Mouse (Mus musculus): ENCODE data around the gene Evl. TPM values are rescaled to one million over a fixed set of nuclear protein-coding genes. Genes with fewer than 3 reads are reported as not detected.
"Not testable (repeated sequence)": the region's sequence is repeated elsewhere in the genome, so short reads cannot be mapped to it uniquely, and the experiment has no call there.

Gene Evl
- polyA plus RNA-seq, 1 experiment from 2014 or later: 88.5 TPM

- Histone ChIP-seq H3K9me3 (no peaks in the 10 kb centered on the region), H3K4me1 (peaks cover 10% of the 10 kb centered on the region), H3K27ac (no peak within 1 kb of the TSS), H3K4me2 (replicated peaks) (peak within 1 kb of the TSS; percentile 52), H3K4me3 (peak within 1 kb of the TSS; percentile 31), H3K27me3 (peaks cover 56% of the 10 kb centered on the region), H3K9ac (no peak within 1 kb of the TSS), H3K36me3 (no peaks in the 10 kb centered on the region)
- 1% methylated on average over 32 of the region's 32 CpGs for WGBS
- ATAC-seq (ENCODE audit: insufficient number of reproducible peaks, insufficient read depth, low FRiP score, low TSS enrichment): no peak
Observed at GRCm38 (mm10) chr12:108702185-108702584, 147.7 kb downstream of the Evl start, which contains the start of gene Degs2. Degs2 (minus strand) TSS chr12:108702315.

DNA sequence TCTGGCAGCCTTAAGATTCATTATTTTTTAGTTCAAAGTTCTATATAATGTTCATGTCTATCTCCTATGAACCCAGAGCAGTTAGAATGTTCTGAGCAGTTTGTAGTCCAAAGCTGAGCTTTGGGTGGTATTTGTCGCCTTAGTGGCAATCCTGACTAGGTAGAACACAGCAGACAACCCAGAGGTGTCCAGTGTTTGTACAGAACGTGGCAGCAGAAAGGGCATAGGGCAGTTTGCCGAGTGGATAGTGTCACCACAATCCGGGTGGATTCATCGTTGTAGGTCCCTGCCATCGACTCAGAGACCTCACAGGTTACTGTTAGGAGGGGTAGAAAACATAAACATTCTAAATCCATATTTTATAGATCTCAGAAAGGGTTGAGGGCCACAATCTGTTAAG, 151.0 kb downstream of the Evl start:
- no peaks in the 10 kb centered on the region for H3K36me3 ChIP-seq
- H3K9me3 ChIP-seq: no peaks in the 10 kb centered on the region
- H3K27ac ChIP-seq: no peak overlapping the region
- no peak for ATAC-seq (ENCODE audit: insufficient number of reproducible peaks, insufficient read depth, low FRiP score, low TSS enrichment)
- H3K4me1 ChIP-seq: peaks cover 10% of the 10 kb centered on the region
- WGBS: 80% methylated on average over 6 of the region's 6 CpGs
- peaks cover 46% of the 10 kb centered on the region for H3K27me3 ChIP-seq
- H3K9ac ChIP-seq: no peak overlapping the region
- H3K4me2 ChIP-seq (replicated peaks): no peak overlapping the region
- H3K4me3 ChIP-seq: no peak overlapping the region

GRCm38 (mm10) chr12:108706129-108706528, 151.6 kb downstream of the Evl start:
- no peak overlapping the region for H3K27ac ChIP-seq
- H3K4me3 ChIP-seq: no peak overlapping the region
- no peaks in the 10 kb centered on the region for H3K36me3 ChIP-seq
- 48% methylated on average over 7 of the region's 7 CpGs for WGBS
- H3K27me3 ChIP-seq: peaks cover 39% of the 10 kb centered on the region
- peaks cover 10% of the 10 kb centered on the region for H3K4me1 ChIP-seq
- no peak overlapping the region for H3K9ac ChIP-seq
- H3K9me3 ChIP-seq: no peaks in the 10 kb centered on the region
- ATAC-seq (ENCODE audit: insufficient number of reproducible peaks, insufficient read depth, low FRiP score, low TSS enrichment): no peak
- H3K4me2 ChIP-seq (replicated peaks): no peak overlapping the region

DNA sequence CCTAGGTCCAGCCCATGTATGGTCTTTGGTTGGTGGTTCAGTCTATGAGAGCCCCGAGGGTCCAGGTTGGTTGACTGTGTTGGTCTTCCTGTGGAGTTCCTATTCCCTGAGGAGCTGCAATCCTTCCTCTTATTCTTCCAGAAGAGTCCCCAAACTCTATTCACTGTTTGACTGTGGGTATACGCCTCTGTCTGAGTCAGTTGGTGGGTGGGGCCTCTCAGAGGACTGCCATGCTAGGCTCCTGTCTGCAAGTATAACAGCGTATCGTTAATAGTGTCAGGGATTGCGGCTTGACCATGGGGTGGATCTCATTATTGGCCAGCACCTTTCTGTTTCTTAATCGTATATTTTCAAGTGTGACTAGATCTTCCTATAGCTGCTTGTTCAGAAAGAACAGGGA, 154.9 kb downstream of the Evl start:
- Histone ChIP-seq H3K27ac (no peak overlapping the region), H3K4me2 (replicated peaks) (no peak overlapping the region), H3K9ac (no peak overlapping the region), H3K4me1 (no peaks in the 10 kb centered on the region), H3K27me3 (peaks cover 7% of the 10 kb centered on the region), H3K4me3 (no peak overlapping the region), H3K9me3 (no peaks in the 10 kb centered on the region), H3K36me3 (no peaks in the 10 kb centered on the region)
- no peak for ATAC-seq (ENCODE audit: insufficient number of reproducible peaks, insufficient read depth, low FRiP score, low TSS enrichment)
- WGBS: 87% methylated on average over 6 of the region's 6 CpGs

DNA sequence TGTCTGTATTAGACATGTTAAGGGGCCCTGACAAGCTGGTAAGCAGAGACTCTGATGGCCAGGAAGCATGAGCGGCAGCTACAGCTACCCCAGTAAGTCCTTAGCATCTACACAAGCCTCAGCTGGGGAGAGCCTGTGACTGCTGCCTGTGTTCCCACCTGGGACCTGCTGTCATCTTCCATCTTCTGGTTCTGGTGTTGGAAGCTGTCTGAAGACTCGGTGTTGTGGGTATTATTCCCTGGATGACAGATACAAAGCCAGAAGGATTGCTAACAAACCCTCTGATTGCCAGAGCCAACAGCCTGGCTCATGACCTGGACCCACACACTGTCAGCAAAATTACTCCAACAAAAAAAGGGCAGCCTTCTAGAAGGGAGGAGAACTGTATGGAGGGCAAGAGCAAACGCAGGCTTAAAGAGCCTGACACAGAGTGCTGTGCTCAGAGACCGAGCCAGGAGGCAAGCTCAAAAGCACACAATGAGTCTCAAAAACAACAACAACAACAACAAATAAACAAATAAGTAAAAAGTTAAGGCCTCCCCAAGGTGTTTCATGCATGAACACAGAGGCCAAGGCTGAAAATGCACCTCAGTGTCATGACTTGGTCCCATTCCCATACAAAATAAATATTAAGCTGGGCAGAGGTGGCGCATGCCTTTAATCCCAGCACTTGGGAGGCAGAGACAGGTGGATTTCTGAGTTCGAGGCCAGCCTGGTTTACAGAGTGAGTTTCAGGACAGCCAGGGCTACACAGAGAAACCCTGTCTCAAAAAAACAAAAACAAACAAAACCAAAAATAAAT, 155.6 kb downstream of the Evl start:
- no peak for ATAC-seq (ENCODE audit: insufficient number of reproducible peaks, insufficient read depth, low FRiP score, low TSS enrichment)
- no peak overlapping the region for H3K4me2 ChIP-seq (replicated peaks)
- no peak overlapping the region for H3K27ac ChIP-seq
- no peaks in the 10 kb centered on the region for H3K4me1 ChIP-seq
- H3K9ac ChIP-seq: no peak overlapping the region
- WGBS: 77% methylated on average over 6 of the region's 6 CpGs
- no peaks in the 10 kb centered on the region for H3K36me3 ChIP-seq
- H3K9me3 ChIP-seq: no peaks in the 10 kb centered on the region
- H3K27me3 ChIP-seq: no peaks in the 10 kb centered on the region
- no peak overlapping the region for H3K4me3 ChIP-seq

- Histone ChIP-seq H3K9ac (no peak overlapping the region), H3K4me2 (replicated peaks) (no peak overlapping the region), H3K36me3 (no peaks in the 10 kb centered on the region), H3K4me1 (no peaks in the 10 kb centered on the region), H3K4me3 (no peak overlapping the region), H3K27me3 (no peaks in the 10 kb centered on the region), H3K27ac (no peak overlapping the region), H3K9me3 (no peaks in the 10 kb centered on the region)
- 81% methylated on average over 9 of the region's 9 CpGs for WGBS
- no peak for ATAC-seq (ENCODE audit: insufficient number of reproducible peaks, insufficient read depth, low FRiP score, low TSS enrichment)
Observed at GRCm38 (mm10) chr12:108710861-108711615, 156.5 kb downstream of the Evl start.

GRCm38 (mm10) chr12:108712481-108712880, 158.0 kb downstream of the Evl start:
- H3K4me1 ChIP-seq: no peaks in the 10 kb centered on the region
- no peaks in the 10 kb centered on the region for H3K9me3 ChIP-seq
- no peak overlapping the region for H3K4me3 ChIP-seq
- no peak overlapping the region for H3K27ac ChIP-seq
- ATAC-seq (ENCODE audit: insufficient number of reproducible peaks, insufficient read depth, low FRiP score, low TSS enrichment): no peak
- no peaks in the 10 kb centered on the region for H3K36me3 ChIP-seq
- H3K9ac ChIP-seq: no peak overlapping the region
- no peaks in the 10 kb centered on the region for H3K27me3 ChIP-seq
- WGBS: 72% methylated on average over 4 of the region's 4 CpGs
- H3K4me2 ChIP-seq (replicated peaks): no peak overlapping the region

- not testable (repeated sequence) for H3K9ac ChIP-seq; H3K4me2 ChIP-seq (replicated peaks); H3K9me3 ChIP-seq; H3K4me1 ChIP-seq; H3K27ac ChIP-seq; H3K36me3 ChIP-seq; H3K4me3 ChIP-seq; H3K27me3 ChIP-seq; ATAC-seq (ENCODE audit: insufficient number of reproducible peaks, insufficient read depth, low FRiP score, low TSS enrichment)
- 88% methylated on average over 14 of the region's 14 CpGs for WGBS
Observed at GRCm38 (mm10) chr12:108713972-108714371, 159.5 kb downstream of the Evl start.

DNA sequence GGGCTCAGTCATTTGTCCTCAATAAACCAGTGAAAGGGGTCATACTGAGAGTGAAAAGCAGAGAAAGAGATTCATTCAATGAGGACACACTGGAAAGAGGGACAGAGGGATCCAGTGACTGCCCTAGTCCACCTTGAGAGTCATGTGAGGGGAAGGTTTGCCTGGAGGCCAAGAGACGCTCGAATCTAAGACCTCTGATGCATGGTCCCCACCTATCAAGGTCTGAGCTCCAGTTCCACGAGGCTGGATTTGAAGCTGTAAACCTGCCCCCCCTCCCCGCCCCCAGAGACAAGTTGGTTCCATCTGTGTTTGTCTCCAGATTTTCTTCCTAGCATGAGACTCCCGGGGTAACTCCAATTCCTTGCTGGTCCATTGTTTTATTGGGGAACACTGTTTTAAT, 161.3 kb downstream of the Evl start:
- WGBS: 77% methylated on average over 5 of the region's 5 CpGs
- H3K4me3 ChIP-seq: no peak overlapping the region
- ATAC-seq (ENCODE audit: insufficient number of reproducible peaks, insufficient read depth, low FRiP score, low TSS enrichment): no peak

DNA sequence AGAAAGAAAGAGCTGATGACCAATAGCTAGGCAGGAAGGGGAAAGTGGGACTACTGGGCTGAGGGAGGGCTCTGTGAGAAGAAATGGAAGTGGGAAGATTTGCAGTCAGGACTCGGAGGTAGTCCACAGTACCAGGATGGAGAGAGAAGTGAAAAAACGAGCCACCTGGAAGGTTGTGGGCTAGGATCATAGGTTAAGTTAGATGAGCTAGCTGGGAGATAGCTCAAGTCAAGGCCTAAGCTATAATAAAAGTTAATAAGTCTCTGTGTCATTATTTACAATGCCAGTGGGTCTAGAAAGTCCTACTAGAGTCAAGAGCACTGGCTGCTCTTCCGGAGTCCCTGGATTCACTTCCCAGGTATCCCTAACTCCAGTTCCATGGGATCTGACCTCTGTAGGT, 164.0 kb downstream of the Evl start:
- Histone ChIP-seq H3K4me1 (no peaks in the 10 kb centered on the region), H3K27me3 (no peaks in the 10 kb centered on the region), H3K27ac (no peak overlapping the region), H3K4me2 (replicated peaks) (no peak overlapping the region), H3K4me3 (no peak overlapping the region), H3K36me3 (no peaks in the 10 kb centered on the region), H3K9ac (no peak overlapping the region), H3K9me3 (no peaks in the 10 kb centered on the region)
- ATAC-seq (ENCODE audit: insufficient number of reproducible peaks, insufficient read depth, low FRiP score, low TSS enrichment): no peak
- 86% methylated on average over 3 of the region's 3 CpGs for WGBS

More for the DNA sequence above, 161.3 kb downstream of the Evl start:
- Histone ChIP-seq H3K4me1 (no peaks in the 10 kb centered on the region), H3K27ac (no peak overlapping the region), H3K27me3 (no peaks in the 10 kb centered on the region), H3K9ac (no peak overlapping the region), H3K36me3 (no peaks in the 10 kb centered on the region), H3K4me2 (replicated peaks) (no peak overlapping the region), H3K9me3 (no peaks in the 10 kb centered on the region)

DNA sequence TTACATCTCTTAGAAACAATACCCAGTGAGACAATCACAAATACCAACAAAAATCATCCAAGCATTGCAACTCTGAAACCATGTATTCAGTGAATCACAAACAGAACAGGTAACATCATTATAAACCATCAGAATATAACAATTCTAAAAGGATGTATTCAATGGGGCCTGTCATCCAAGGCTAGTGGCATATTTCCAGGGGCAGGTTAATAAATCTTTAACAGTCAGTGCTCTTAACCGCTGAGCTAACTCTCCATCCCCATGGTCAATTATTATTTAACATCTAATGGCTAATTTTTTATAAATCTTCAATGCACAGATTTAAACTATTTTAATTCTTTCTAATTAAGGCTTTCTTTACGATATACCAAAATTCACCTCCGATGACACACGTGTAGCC, 167.9 kb downstream of the Evl start:
- H3K27ac ChIP-seq: no peak overlapping the region
- no peak overlapping the region for H3K4me2 ChIP-seq (replicated peaks)
- no peaks in the 10 kb centered on the region for H3K9me3 ChIP-seq
- no peak overlapping the region for H3K4me3 ChIP-seq
- no peaks in the 10 kb centered on the region for H3K4me1 ChIP-seq
- ATAC-seq (ENCODE audit: insufficient number of reproducible peaks, insufficient read depth, low FRiP score, low TSS enrichment): no peak
- no peaks in the 10 kb centered on the region for H3K27me3 ChIP-seq
- H3K9ac ChIP-seq: no peak overlapping the region
- H3K36me3 ChIP-seq: no peaks in the 10 kb centered on the region
- WGBS: 95% methylated on average over 4 of the region's 4 CpGs

- no peaks in the 10 kb centered on the region for H3K27me3 ChIP-seq
- 80% methylated on average over 3 of the region's 3 CpGs for WGBS
- no peak overlapping the region for H3K4me2 ChIP-seq (replicated peaks)
- H3K9ac ChIP-seq: no peak overlapping the region
- H3K36me3 ChIP-seq: no peaks in the 10 kb centered on the region
- H3K27ac ChIP-seq: no peak overlapping the region
- no peaks in the 10 kb centered on the region for H3K9me3 ChIP-seq
- no peak for ATAC-seq (ENCODE audit: insufficient number of reproducible peaks, insufficient read depth, low FRiP score, low TSS enrichment)
- H3K4me3 ChIP-seq: no peak overlapping the region
- no peaks in the 10 kb centered on the region for H3K4me1 ChIP-seq
Observed at GRCm38 (mm10) chr12:108723841-108724240, 169.3 kb downstream of the Evl start.

All from embryonic facial prominence, embryonic 12.5 days (tissue).